Mouse (Mus musculus): ENCODE data around the gene Fbxo45.

The Fbxo45 gene

GRCm38 (mm10) chr16:32202681-32203080 is 44.3 kb downstream of the Fbxo45 start:
- no peak for DNase-seq (ENCODE audit: low spot score)

GRCm38 (mm10) chr16:32201004-32201325 is 46.0 kb downstream of the Fbxo45 start:
- no peak for DNase-seq (ENCODE audit: low spot score)

GRCm38 (mm10) chr16:32200256-32201003 is 46.5 kb downstream of the Fbxo45 start:
- DNase-seq (ENCODE audit: low spot score) = no peak

GRCm38 (mm10) chr16:32190011-32190441 is 56.9 kb downstream of the Fbxo45 start:
- no peak for DNase-seq (ENCODE audit: low spot score)

GRCm38 (mm10) chr16:32189109-32189508 is 57.8 kb downstream of the Fbxo45 start:
- DNase-seq (ENCODE audit: low spot score) = no peak

- DNase-seq (ENCODE audit: low spot score) = no peak
These were observed 60.9 kb downstream of the Fbxo45 start for GRCm38 (mm10) chr16:32186056-32186455.

Measured in ovary, adult 18-20 months (tissue).